Mouse (Mus musculus) hindbrain, embryonic 11.5 days (tissue): ENCODE data around the gene Vwa5b2. TPM values are rescaled to one million over a fixed set of nuclear protein-coding genes. Genes with fewer than 3 reads are reported as not detected.

Source experiments
- ATAC-seq: fragments of 200-750 bp; cut with Nextera tagmentation; 2 replicates; pipeline ENCODE4 v1.8.0; 2017; ENCODE audit warnings: mild to moderate bottlenecking, moderate TSS enrichment, moderate library complexity; ENCODE audit not compliant: low FRiP score
- DNase-seq: peaks from one replicate; pipeline ENCODE4 v3.0.0-alpha.2; 2015; ENCODE audit warnings: low spot score
- H3K27ac ChIP-seq: fragments of 300-500 bp; sonication (generic); 2 replicates; pipeline ENCODE4 v1.5.1; 2014; ENCODE audit warnings: mild to moderate bottlenecking, low read depth, low read length
- H3K27me3 ChIP-seq: fragments of 300-500 bp; sonication (generic); 2 replicates; pipeline ENCODE4 v1.6.1; 2014; ENCODE audit warnings: mild to moderate bottlenecking, low read length, moderate library complexity, mixed read lengths; ENCODE audit not compliant: control insufficient read depth, insufficient read depth
- H3K36me3 ChIP-seq: fragments of 300-500 bp; sonication (generic); 2 replicates; pipeline ENCODE4 v1.6.1; 2014; ENCODE audit warnings: mild to moderate bottlenecking, low read length, moderate library complexity, mixed read lengths; ENCODE audit not compliant: control insufficient read depth, insufficient read depth
- H3K4me1 ChIP-seq: fragments of 300-500 bp; sonication (generic); replicated peaks from 2 replicates; pipeline ENCODE4 v1.6.1; 2014; ENCODE audit warnings: low read length, mixed read lengths; ENCODE audit not compliant: control insufficient read depth, insufficient read depth
- H3K4me2 ChIP-seq: fragments of 300-500 bp; sonication (generic); replicated peaks from 2 replicates; pipeline ENCODE4 v1.6.1; 2014; ENCODE audit warnings: mild to moderate bottlenecking, low read depth, low read length
- H3K4me3 ChIP-seq: fragments of 300-500 bp; sonication (generic); 2 replicates; pipeline ENCODE4 v1.5.1; 2014; ENCODE audit warnings: low read depth, low read length
- H3K9ac ChIP-seq: fragments of 300-500 bp; sonication (generic); 2 replicates; pipeline ENCODE4 v1.6.1; 2014; ENCODE audit warnings: low read depth, low read length
- H3K9me3 ChIP-seq: fragments of 300-500 bp; sonication (generic); 2 replicates; pipeline ENCODE4 v1.6.1; 2016; ENCODE audit warnings: low read length; ENCODE audit not compliant: control insufficient read depth
- WGBS: fragments of 180-500 bp; shearing (Covaris S2); extraction: QIAGEN DNeasy Blood & Tissue Kit; methylation state at CpG from one replicate; pipeline ENCODE4 v1.1.7; 2014; 5-methylcytosine and 5-hydroxymethylcytosine counted together
- polyA plus RNA-seq: library from polyadenylated mRNA; unstranded; fragments of >200 nt; fragmentation: Nextera tagmentation; extraction: Ambion mirVana; gene quantifications from 2 replicates; pipeline ENCODE4 v1.2.1, GENCODE M21; 2014

The Vwa5b2 gene
- polyA plus RNA-seq, 1 experiment from 2014 or later, result 1.6 TPM

GRCm38 (mm10) chr16:20620399-20620735 is 31.1 kb downstream of the Vwa5b2 start:
- Histone ChIP-seq H3K4me3 (peak overlapping the region; percentile 74), H3K27ac (peak overlapping the region; percentile 91), H3K36me3 (no peaks in the 10 kb centered on the region), H3K27me3 (no peaks in the 10 kb centered on the region; the same call in 1 of the 2 replicates), H3K4me1 (peaks cover 9% of the 10 kb centered on the region; the same call in 1 of the 2 replicates), H3K9ac (peak overlapping the region; percentile 86), H3K9me3 (no peaks in the 10 kb centered on the region), H3K4me2 (peak overlapping the region; percentile 98)
- peak; percentile 49 for DNase-seq
- peak; percentile 14; the same call in 1 of the 2 replicates for ATAC-seq
- 0% methylated on average over 9 of the region's 9 CpGs for WGBS

GRCm38 (mm10) chr16:20620751-20621190 is 31.5 kb downstream of the Vwa5b2 start:
- H3K4me3 ChIP-seq, result peak overlapping the region; percentile 74
- H3K4me1 ChIP-seq, result peaks cover 9% of the 10 kb centered on the region; the same call in 1 of the 2 replicates
- no peaks in the 10 kb centered on the region; the same call in 1 of the 2 replicates for H3K27me3 ChIP-seq
- no peaks in the 10 kb centered on the region for H3K9me3 ChIP-seq
- H3K27ac ChIP-seq, result peak overlapping the region; percentile 91
- no peaks in the 10 kb centered on the region for H3K36me3 ChIP-seq
- peak overlapping the region; percentile 86 for H3K9ac ChIP-seq
- WGBS, result 0% methylated on average over 28 of the region's 32 CpGs
- peak overlapping the region; percentile 98 for H3K4me2 ChIP-seq
- ATAC-seq (peak; percentile 52), DNase-seq (peak; percentile 72)

DNA sequence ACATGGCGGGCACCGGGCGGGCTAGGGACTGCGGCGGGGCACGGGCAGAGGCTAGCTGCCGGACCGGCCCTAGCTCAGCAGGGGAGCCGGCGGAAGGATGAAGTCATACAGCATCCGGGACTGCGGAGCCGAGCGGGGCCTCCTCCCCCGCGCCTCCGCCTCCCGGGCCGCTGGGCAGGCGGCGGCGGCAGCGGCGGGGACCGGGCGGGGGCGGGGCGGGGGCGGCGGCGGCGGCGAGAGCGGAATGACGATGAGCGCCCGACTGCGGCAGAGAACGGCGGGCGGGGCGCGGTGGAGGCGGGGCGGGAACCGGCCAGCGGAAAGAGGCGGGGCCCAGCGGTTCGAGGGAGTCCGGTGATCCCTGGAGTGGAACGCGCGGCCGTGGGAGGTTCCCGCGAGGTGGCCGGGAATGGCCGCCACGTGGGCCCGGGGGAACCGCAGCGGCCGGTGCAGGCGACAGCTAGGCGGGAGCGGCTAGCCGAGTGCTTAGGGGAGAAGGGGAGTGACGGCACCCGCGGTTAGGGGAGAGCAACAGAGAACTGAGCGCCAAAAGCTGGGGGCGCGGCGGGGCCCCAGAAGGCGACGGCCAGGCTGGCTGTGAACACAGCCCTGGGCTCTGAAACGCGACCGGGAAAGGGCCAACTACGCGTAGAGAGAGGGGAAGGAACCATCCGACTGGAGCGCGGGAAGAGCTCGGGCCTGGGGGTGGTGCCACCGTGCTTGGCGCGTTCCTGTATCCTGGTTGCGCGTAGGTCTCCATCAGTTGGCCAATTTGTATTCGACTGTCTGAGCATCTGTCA is 32.1 kb downstream of the Vwa5b2 start, which contains the start of gene Camk2n2:
Gene Camk2n2, minus strand, starts transcription at position 97 of the 800 bp plus-strand sequence.
- peak within 1 kb of the TSS; percentile 91 for H3K27ac ChIP-seq
- DNase-seq (peak; percentile 73), ATAC-seq (peak; percentile 65)
- H3K9ac ChIP-seq, result peak within 1 kb of the TSS; percentile 86
- peak within 1 kb of the TSS; percentile 98 for H3K4me2 ChIP-seq
- H3K36me3 ChIP-seq, result no peaks in the 10 kb centered on the region
- H3K4me3 ChIP-seq, result peak within 1 kb of the TSS; percentile 74
- H3K9me3 ChIP-seq, result no peaks in the 10 kb centered on the region
- WGBS, result under 1% methylated on average over 60 of the region's 92 CpGs
- H3K27me3 ChIP-seq, result no peaks in the 10 kb centered on the region; the same call in 1 of the 2 replicates
- peaks cover 9% of the 10 kb centered on the region; the same call in 1 of the 2 replicates for H3K4me1 ChIP-seq

GRCm38 (mm10) chr16:20621991-20622685 is 32.9 kb downstream of the Vwa5b2 start:
- Histone ChIP-seq H3K4me1 (peaks cover 9% of the 10 kb centered on the region; the same call in 1 of the 2 replicates), H3K36me3 (no peaks in the 10 kb centered on the region), H3K27me3 (no peaks in the 10 kb centered on the region; the same call in 1 of the 2 replicates), H3K9me3 (no peaks in the 10 kb centered on the region), H3K27ac (peak overlapping the region; percentile 91), H3K4me2 (peak overlapping the region; percentile 98), H3K4me3 (peak overlapping the region; percentile 74), H3K9ac (peak overlapping the region; percentile 86)
- DNase-seq, result peak; percentile 74
- peak; percentile 60 for ATAC-seq
- WGBS, result under 1% methylated on average over 34 of the region's 37 CpGs

DNA sequence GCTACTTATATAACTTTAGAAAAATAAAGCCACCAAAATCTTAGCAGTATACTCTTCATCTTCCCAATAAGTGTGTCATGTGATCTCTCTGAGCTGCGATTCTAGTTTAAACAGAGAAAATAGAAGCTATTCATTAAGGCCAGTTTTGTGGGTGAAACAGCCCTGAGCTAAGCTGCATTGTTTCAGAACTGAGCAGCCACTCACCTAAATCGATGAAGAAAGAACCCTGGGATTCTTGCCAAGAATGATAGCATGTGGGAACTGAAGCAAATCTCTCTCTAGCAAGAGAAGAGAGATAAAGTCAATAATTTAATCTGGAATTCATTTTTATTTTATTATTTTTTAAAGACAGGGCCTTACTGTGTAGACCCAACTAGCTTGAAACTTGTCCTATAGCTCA is 33.9 kb downstream of the Vwa5b2 start:
- Histone ChIP-seq H3K4me1 (peaks cover 9% of the 10 kb centered on the region; the same call in 1 of the 2 replicates), H3K4me2 (no peak overlapping the region), H3K9me3 (no peaks in the 10 kb centered on the region), H3K27me3 (no peaks in the 10 kb centered on the region; the same call in 1 of the 2 replicates), H3K36me3 (no peaks in the 10 kb centered on the region), H3K27ac (no peak overlapping the region), H3K4me3 (no peak overlapping the region), H3K9ac (no peak overlapping the region)
- WGBS, result 74% methylated on average over 2 of the region's 2 CpGs
- ATAC-seq, result no peak
- DNase-seq, result no peak

DNA sequence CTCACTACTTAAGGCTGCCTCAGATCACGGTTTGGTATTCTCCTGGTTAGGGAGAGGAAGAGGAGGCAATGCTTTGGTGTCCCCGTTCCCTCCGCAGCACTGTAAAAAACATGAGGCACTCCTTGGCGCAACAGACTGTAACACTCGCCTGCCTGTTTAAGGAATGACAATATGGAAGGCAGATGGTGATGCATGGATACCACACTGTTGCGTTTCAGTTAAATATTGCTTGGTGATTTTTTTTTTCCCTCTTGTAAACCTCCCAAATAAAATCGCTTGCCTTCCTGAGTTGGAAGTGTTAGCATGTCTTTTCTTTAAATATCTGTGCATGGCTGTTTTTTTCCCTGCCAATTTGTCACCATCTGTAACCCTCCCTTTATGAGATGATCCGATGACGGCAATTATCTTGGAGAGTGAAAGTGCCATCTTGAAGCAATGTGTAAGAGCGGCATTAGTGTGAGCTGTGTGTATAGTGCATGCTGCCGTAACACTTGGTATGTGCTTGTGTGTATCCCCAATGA is 39.7 kb downstream of the Vwa5b2 start:
- Histone ChIP-seq H3K4me2 (peak overlapping the region; percentile 96; the same call in 1 of the 2 replicates), H3K9me3 (no peaks in the 10 kb centered on the region)

GRCm38 (mm10) chr16:20629731-20630634 is 40.7 kb downstream of the Vwa5b2 start, which contains the start of gene Ece2:
Ece2 (plus strand) TSS chr16:20629828.
- H3K4me1 ChIP-seq, result 0 out of 2 replicates have a peak, but pooled peaks cover 2% of the 10 kb centered on the region
- 8% methylated on average over 54 of the region's 54 CpGs for WGBS
- peak; percentile 59 for DNase-seq
- H3K4me3 ChIP-seq, result peak within 1 kb of the TSS; percentile 52
- H3K9me3 ChIP-seq, result no peaks in the 10 kb centered on the region
- peak within 1 kb of the TSS; percentile 77 for H3K9ac ChIP-seq
- H3K27me3 ChIP-seq, result no peaks in the 10 kb centered on the region
- no peaks in the 10 kb centered on the region for H3K36me3 ChIP-seq
- H3K27ac ChIP-seq, result no peak within 1 kb of the TSS
- ATAC-seq, result peak; percentile 71
- H3K4me2 ChIP-seq, result peak within 1 kb of the TSS; percentile 96

More for the DNA sequence above, 39.7 kb downstream of the Vwa5b2 start:
- H3K4me1 ChIP-seq, result 0 out of 2 replicates have a peak, but pooled peaks cover 2% of the 10 kb centered on the region
- ATAC-seq, result no peak
- no peaks in the 10 kb centered on the region for H3K27me3 ChIP-seq
- 60% methylated on average over 11 of the region's 11 CpGs for WGBS
- H3K27ac ChIP-seq, result no peak overlapping the region
- H3K4me3 ChIP-seq, result no peak overlapping the region
- peak; percentile 3 for DNase-seq
- H3K36me3 ChIP-seq, result no peaks in the 10 kb centered on the region
- H3K9ac ChIP-seq, result no peak overlapping the region
